Mouse (Mus musculus) CD4-positive helper T cell, adult 2 months (primary cell): ENCODE results near the gene Scgb1b10.
"Not testable (repeated sequence)": the region's sequence is repeated elsewhere in the genome, so short reads cannot be mapped to it uniquely, and the experiment has no call there.

Experiments
- DNase-seq: peaks from one replicate; pipeline ENCODE4 v3.0.0-alpha.2; 2012; ENCODE audit warnings: low read depth, missing footprints, low spot score

Scgb1b10 gene

DNA sequence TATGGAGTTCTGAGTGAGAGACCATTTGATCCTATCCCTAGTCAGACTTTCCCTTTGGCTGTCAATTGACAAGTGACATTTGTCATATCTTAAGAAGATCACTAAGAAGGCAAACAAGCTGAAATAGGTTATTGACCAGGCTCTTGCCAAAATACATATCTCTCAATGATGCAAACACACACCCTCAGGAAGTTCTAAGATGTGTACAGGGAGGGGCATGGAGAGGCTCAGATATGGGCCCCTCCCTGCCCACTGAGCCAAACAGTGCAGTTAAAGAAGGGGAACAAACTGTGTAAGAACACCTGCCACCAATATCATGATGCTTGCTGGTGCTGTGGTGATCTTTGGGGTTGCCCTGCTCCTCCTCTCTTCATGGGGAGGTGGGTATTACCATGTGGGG, at the start of gene Scgb1b10:
Gene Scgb1b10, plus strand, starts transcription at position 301 of the 400 bp plus-strand sequence.
- DNase-seq: not testable (repeated sequence)
